Mouse (Mus musculus): Measurements from ENCODE around the gene Ssr1.

Gene Ssr1

GRCm38 (mm10) chr13:37993704-37994404, at the start of gene Ssr1:
Ssr1 (minus strand) TSS chr13:37994217.
- in situ Hi-C loops (cut with MboI; ENCODE audit: low sequenced_read_pairs) = no loop called here

GRCm38 (mm10) chr13:38037811-38038210, 43.8 kb upstream of the Ssr1 start:
- in situ Hi-C loops (cut with MboI; ENCODE audit: low sequenced_read_pairs) = no loop called here

GRCm38 (mm10) chr13:38037044-38037687, 43.1 kb upstream of the Ssr1 start, which contains the start of gene Cage1:
Cage1 (minus strand) TSS chr13:38037069.
- in situ Hi-C loops (cut with MboI; ENCODE audit: low sequenced_read_pairs) = no loop called here

- in situ Hi-C loops (cut with MboI; ENCODE audit: low sequenced_read_pairs) = no loop called here
Measured at GRCm38 (mm10) chr13:38036343-38037043, 42.5 kb upstream of the Ssr1 start, which contains the start of gene Riok1. Riok1 (plus strand) TSS chr13:38036995.

- in situ Hi-C loops (cut with MboI; ENCODE audit: low sequenced_read_pairs) = no loop called here
Measured at GRCm38 (mm10) chr13:38028407-38028806, 34.4 kb upstream of the Ssr1 start.

GRCm38 (mm10) chr13:38027618-38028248, 33.7 kb upstream of the Ssr1 start:
- in situ Hi-C loops (cut with MboI; ENCODE audit: low sequenced_read_pairs) = no loop called here

GRCm38 (mm10) chr13:38025874-38026273, 31.9 kb upstream of the Ssr1 start:
- in situ Hi-C loops (cut with MboI; ENCODE audit: low sequenced_read_pairs) = no loop called here

- in situ Hi-C loops (cut with MboI; ENCODE audit: low sequenced_read_pairs) = no loop called here
Measured at GRCm38 (mm10) chr13:38018791-38019190, 24.8 kb upstream of the Ssr1 start.

GRCm38 (mm10) chr13:38015591-38015990, 21.6 kb upstream of the Ssr1 start:
- in situ Hi-C loops (cut with MboI; ENCODE audit: low sequenced_read_pairs) = no loop called here

- in situ Hi-C loops (cut with MboI; ENCODE audit: low sequenced_read_pairs) = no loop called here
Measured at GRCm38 (mm10) chr13:38012436-38012835, 18.4 kb upstream of the Ssr1 start.

GRCm38 (mm10) chr13:38010444-38010910, 16.5 kb upstream of the Ssr1 start:
- in situ Hi-C loops (cut with MboI; ENCODE audit: low sequenced_read_pairs) = no loop called here

- in situ Hi-C loops (cut with MboI; ENCODE audit: low sequenced_read_pairs) = no loop called here
Measured at GRCm38 (mm10) chr13:38009721-38010408, 15.8 kb upstream of the Ssr1 start.

GRCm38 (mm10) chr13:38007972-38008371, 14.0 kb upstream of the Ssr1 start:
- in situ Hi-C loops (cut with MboI; ENCODE audit: low sequenced_read_pairs) = no loop called here

GRCm38 (mm10) chr13:38002461-38002860, 8.4 kb upstream of the Ssr1 start:
- in situ Hi-C loops (cut with MboI; ENCODE audit: low sequenced_read_pairs) = no loop called here

GRCm38 (mm10) chr13:37999713-38000112, 5.7 kb upstream of the Ssr1 start:
- in situ Hi-C loops (cut with MboI; ENCODE audit: low sequenced_read_pairs) = no loop called here

GRCm38 (mm10) chr13:37994405-37994749, 360 bp upstream of the Ssr1 start:
- in situ Hi-C loops (cut with MboI; ENCODE audit: low sequenced_read_pairs) = no loop called here

- in situ Hi-C loops (cut with MboI; ENCODE audit: low sequenced_read_pairs) = no loop called here
Measured at GRCm38 (mm10) chr13:37993376-37993703, 677 bp downstream of the Ssr1 start.

- in situ Hi-C loops (cut with MboI; ENCODE audit: low sequenced_read_pairs) = no loop called here
Measured at GRCm38 (mm10) chr13:37992638-37993371, 1.2 kb downstream of the Ssr1 start.

GRCm38 (mm10) chr13:37989701-37990100, 4.3 kb downstream of the Ssr1 start:
- in situ Hi-C loops (cut with MboI; ENCODE audit: low sequenced_read_pairs) = no loop called here

GRCm38 (mm10) chr13:37986166-37986565, 7.9 kb downstream of the Ssr1 start:
- in situ Hi-C loops (cut with MboI; ENCODE audit: low sequenced_read_pairs) = no loop called here
